Mouse (Mus musculus): ENCODE results near the gene Kif16b.

DNA sequence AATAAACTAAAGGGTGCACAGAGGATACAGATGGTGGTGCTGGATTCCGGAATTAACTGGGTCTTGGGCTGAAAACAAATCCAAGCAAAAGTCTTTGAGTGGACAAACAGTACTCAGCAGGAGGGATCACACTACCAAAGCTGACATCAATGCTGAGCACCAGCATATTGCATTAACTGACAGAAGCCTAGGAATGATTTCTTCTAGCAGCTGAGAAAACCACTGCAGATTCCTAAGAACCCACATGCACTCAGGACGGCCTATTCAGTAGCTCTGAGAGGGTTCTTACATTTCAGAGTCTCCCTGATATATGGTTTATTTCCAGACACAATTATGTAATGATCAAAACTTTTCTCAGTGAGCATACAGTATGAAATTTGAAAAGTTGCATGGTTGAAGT lies 162.8 kb downstream of the Kif16b start:
- no peak for TF ChIP-seq CTCF (IDR thresholded peaks at IDR 0.05; ENCODE audit: low read depth)
- TF ChIP-seq EP300 (optimal IDR thresholded peaks at IDR 0.05), result no peak
